Mouse (Mus musculus): ENCODE measurements around the gene Rin3. TPM values are rescaled to one million over a fixed set of nuclear protein-coding genes. Genes with fewer than 3 reads are reported as not detected.

The Rin3 gene
- polyA plus RNA-seq, 1 experiment from 2014 or later, result 2.8 TPM

DNA sequence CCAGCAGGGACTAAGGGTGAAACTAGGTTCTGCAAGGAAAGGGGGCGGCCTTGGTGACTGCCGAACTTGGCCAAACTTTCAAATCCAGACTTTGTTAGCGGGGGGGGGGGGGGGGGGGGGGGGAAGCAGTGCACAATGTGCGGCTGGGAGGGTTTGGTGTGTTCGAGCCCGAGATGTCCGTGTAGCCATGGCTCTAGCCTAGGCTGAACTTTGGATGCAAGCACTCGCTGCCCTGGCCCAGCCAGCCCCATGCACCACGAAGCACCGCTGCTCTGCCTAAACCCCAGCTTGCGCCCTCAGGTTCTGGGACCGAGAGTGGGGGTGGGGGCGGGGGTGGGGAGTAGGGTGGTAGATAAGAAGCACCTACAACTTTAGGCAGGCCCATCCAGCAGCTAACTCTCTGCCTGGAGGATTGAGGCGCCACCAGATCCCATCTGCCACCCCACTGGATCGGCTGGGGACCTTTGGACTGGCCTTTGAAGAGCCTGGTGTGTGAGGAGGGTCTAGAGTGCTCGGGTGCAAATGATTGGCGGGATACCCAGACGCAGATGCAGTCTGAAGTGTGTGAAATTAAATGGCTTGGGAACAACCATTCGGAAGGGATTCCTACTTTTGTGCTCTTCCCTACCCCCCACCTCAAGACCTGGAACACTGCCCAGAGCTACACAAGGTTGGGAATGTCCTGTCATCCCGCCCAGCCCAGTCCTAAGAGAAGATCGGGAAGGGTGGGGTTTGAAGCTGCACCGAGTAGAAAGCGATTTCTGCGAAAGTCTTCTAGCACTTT, 827 bp downstream of the Rin3 start:
- whole genome bisulfite sequencing, result 9% methylated on average over 23 of the region's 24 CpGs
- peak overlapping the region; percentile 55 for H3K9ac ChIP-seq
- peak overlapping the region; percentile 30; the same call in 1 of the 2 replicates for H3K27ac ChIP-seq (replicated peaks)
- peak; percentile 50; the same call in 1 of the 2 replicates for ATAC-seq (ENCODE audit: low FRiP score, low read depth)
- H3K9me3 ChIP-seq, result no peaks in the 10 kb centered on the region
- H3K4me3 ChIP-seq, result peak overlapping the region; percentile 56
- H3K4me1 ChIP-seq (replicated peaks), result peaks cover 34% of the 10 kb centered on the region
- peak overlapping the region; percentile 100 for H3K4me2 ChIP-seq
- H3K36me3 ChIP-seq, result no peaks in the 10 kb centered on the region
- 0 out of 2 replicates have a peak, but pooled peaks cover 3% of the 10 kb centered on the region for H3K27me3 ChIP-seq

GRCm38 (mm10) chr12:102284267-102284610, 1.4 kb downstream of the Rin3 start:
- no peak for ATAC-seq (ENCODE audit: low FRiP score, low read depth)
- 0 out of 2 replicates have a peak overlapping the region, but pooled peaks have one; percentile 13 for H3K27ac ChIP-seq (replicated peaks)
- peak overlapping the region; percentile 100 for H3K4me2 ChIP-seq
- H3K36me3 ChIP-seq, result no peaks in the 10 kb centered on the region
- H3K4me1 ChIP-seq (replicated peaks), result peaks cover 34% of the 10 kb centered on the region
- WGBS, result 32% methylated on average over 9 of the region's 9 CpGs
- H3K9ac ChIP-seq, result no peak overlapping the region
- peak overlapping the region; percentile 56; the same call in 1 of the 2 replicates for H3K4me3 ChIP-seq
- no peaks in the 10 kb centered on the region for H3K9me3 ChIP-seq
- 0 out of 2 replicates have a peak, but pooled peaks cover 3% of the 10 kb centered on the region for H3K27me3 ChIP-seq

GRCm38 (mm10) chr12:102284618-102285159, 1.8 kb downstream of the Rin3 start:
- H3K27me3 ChIP-seq, result 0 out of 2 replicates have a peak, but pooled peaks cover 3% of the 10 kb centered on the region
- 43% methylated on average over 3 of the region's 3 CpGs for WGBS
- no peak overlapping the region for H3K9ac ChIP-seq
- H3K4me2 ChIP-seq, result peak overlapping the region; percentile 100
- ATAC-seq (ENCODE audit: low FRiP score, low read depth), result no peak
- H3K36me3 ChIP-seq, result no peaks in the 10 kb centered on the region
- no peak overlapping the region for H3K4me3 ChIP-seq
- 0 out of 2 replicates have a peak overlapping the region, but pooled peaks have one; percentile 13 for H3K27ac ChIP-seq (replicated peaks)
- H3K9me3 ChIP-seq, result no peaks in the 10 kb centered on the region
- H3K4me1 ChIP-seq (replicated peaks), result peaks cover 34% of the 10 kb centered on the region

DNA sequence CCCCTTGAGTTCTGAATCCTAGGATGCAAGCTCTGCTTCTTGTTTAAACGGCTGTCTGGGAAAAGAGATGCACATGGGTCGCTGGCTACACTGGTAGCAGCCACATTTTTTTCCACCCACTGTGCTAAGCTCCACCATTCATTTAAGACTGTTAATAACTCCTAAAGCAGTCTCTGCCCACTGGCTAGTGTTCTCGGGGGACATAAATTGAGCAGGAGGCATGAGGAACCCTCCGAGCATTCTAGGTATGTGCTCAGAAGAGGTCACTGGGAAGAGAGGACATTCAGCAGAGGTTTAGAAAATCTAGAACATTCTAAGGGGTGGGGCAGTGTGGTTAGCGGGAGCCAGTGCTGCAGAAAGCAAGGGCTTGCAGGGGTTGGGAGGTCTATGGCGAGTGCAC, 2.5 kb downstream of the Rin3 start:
- no peak for ATAC-seq (ENCODE audit: low FRiP score, low read depth)
- WGBS, result 71% methylated on average over 6 of the region's 6 CpGs
- no peaks in the 10 kb centered on the region for H3K36me3 ChIP-seq
- H3K9me3 ChIP-seq, result no peaks in the 10 kb centered on the region
- peaks cover 34% of the 10 kb centered on the region for H3K4me1 ChIP-seq (replicated peaks)
- no peak overlapping the region for H3K4me3 ChIP-seq
- H3K27ac ChIP-seq (replicated peaks), result no peak overlapping the region
- H3K27me3 ChIP-seq, result 0 out of 2 replicates have a peak, but pooled peaks cover 3% of the 10 kb centered on the region
- H3K4me2 ChIP-seq, result no peak overlapping the region
- no peak overlapping the region for H3K9ac ChIP-seq

DNA sequence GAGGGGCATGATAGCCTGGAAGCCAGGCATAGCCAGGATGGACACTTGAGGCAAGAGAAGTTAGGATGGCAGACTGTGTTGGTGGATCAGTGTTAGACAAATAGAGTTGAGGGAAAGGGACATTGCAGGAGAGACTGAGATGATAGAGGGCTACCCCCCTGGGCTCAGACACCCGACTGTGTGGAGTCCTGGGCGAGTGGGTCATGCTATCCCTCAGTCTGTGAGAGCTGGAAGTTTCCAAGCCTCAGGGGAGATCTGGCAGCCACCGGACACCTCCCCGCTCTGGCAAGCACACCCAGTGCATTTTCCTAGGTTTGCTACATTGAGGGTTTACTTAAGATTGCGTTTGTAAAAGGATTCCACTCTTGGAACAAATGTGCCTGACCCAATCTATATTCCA, 2.9 kb downstream of the Rin3 start:
- no peak for ATAC-seq (ENCODE audit: low FRiP score, low read depth)
- 0 out of 2 replicates have a peak, but pooled peaks cover 3% of the 10 kb centered on the region for H3K27me3 ChIP-seq
- no peak overlapping the region for H3K4me3 ChIP-seq
- no peak overlapping the region for H3K4me2 ChIP-seq
- no peak overlapping the region for H3K27ac ChIP-seq (replicated peaks)
- no peaks in the 10 kb centered on the region for H3K36me3 ChIP-seq
- peaks cover 34% of the 10 kb centered on the region for H3K4me1 ChIP-seq (replicated peaks)
- no peaks in the 10 kb centered on the region for H3K9me3 ChIP-seq
- WGBS, result 79% methylated on average over 5 of the region's 5 CpGs
- no peak overlapping the region for H3K9ac ChIP-seq

DNA sequence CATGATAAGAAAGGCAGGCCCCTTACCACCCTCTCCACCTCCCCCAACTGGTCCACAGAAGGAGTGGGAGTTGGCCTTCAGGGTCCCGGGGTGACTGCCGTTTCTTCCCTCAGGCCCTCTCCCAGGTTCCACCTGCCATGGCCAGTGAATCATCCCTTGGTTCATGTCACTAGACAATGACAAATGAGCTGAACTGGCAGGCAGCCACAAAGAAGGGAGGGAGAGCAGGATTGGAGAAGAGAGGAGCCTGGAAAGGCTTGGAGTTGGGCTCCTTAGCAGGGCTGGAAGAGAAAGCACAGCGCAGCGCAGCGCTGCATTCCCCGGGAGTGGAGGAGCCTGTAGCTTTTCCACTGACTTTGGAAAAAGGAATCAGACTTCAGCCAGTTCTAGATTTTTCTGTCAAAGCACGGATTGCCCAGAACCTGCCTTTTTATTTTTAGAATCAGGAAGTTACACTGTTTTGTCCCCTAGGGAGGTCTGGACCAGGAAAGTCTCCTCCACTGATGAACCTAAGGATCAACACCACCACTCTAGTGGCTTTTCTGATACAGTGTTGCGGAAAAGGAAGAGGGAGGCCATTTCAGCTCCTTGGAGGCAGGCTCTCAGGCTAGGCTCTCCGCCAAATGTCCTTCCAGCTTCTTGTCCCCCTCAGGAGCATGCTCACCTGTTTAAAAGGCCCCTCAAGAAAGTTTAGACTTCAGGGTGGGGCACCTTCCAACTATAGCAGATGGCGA, 4.0 kb downstream of the Rin3 start:
- peaks cover 34% of the 10 kb centered on the region for H3K4me1 ChIP-seq (replicated peaks)

DNA sequence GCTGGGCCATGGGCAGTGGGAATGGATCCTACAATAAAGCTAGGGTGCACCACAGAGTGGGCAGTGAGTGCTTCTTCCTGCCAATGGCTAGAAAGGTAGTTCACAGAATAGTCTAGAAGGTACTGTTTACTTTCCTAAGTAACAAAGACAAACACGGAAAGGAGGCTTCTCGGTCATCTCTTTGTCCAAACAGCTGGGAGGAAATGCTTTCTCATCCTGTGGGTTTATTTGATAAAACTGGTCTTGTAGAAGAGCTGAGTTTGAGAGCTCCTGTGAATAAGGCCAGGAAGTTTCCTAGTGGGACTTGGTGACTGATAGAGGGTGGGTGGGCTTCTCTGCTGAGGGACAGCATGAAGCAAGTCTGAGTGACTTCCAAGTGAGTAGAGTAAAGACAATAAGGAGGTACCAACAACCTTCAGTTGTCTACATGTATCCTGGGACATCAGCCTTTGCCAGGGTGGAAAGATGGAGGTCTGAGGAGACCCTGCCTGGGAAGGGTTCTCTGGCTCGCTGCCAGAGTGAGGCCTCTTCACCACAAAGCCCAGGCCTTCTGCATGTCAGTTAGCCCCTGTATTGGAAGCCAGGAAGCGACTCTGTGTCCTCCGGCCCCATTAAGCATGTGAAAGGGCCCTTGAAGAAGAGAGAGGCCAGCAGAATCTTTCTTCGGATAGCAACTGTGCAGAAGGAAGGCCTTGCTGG, 5.2 kb downstream of the Rin3 start:
- no peak overlapping the region for H3K9ac ChIP-seq
- no peaks in the 10 kb centered on the region for H3K27me3 ChIP-seq
- no peak overlapping the region for H3K27ac ChIP-seq (replicated peaks)
- no peaks in the 10 kb centered on the region for H3K36me3 ChIP-seq
- WGBS, result 65% methylated on average over 6 of the region's 6 CpGs
- no peaks in the 10 kb centered on the region for H3K9me3 ChIP-seq
- no peak overlapping the region for H3K4me3 ChIP-seq
- H3K4me2 ChIP-seq, result no peak overlapping the region
- no peak for ATAC-seq (ENCODE audit: low FRiP score, low read depth)
- peaks cover 27% of the 10 kb centered on the region for H3K4me1 ChIP-seq (replicated peaks)

More for the DNA sequence above, 4.0 kb downstream of the Rin3 start:
- Histone ChIP-seq H3K9ac (no peak overlapping the region), H3K9me3 (no peaks in the 10 kb centered on the region), H3K36me3 (no peaks in the 10 kb centered on the region), H3K27ac (replicated peaks) (peak overlapping the region; percentile 44; the same call in 1 of the 2 replicates), H3K4me3 (no peak overlapping the region), H3K27me3 (0 out of 2 replicates have a peak, but pooled peaks cover 3% of the 10 kb centered on the region), H3K4me2 (no peak overlapping the region)
- ATAC-seq (ENCODE audit: low FRiP score, low read depth), result peak; percentile 21; the same call in 1 of the 2 replicates
- 54% methylated on average over 10 of the region's 10 CpGs for WGBS

GRCm38 (mm10) chr12:102288846-102289245, 6.0 kb downstream of the Rin3 start:
- Histone ChIP-seq H3K36me3 (no peaks in the 10 kb centered on the region), H3K9ac (no peak overlapping the region), H3K9me3 (no peaks in the 10 kb centered on the region), H3K27ac (replicated peaks) (no peak overlapping the region), H3K4me2 (no peak overlapping the region), H3K4me3 (no peak overlapping the region), H3K4me1 (replicated peaks) (peaks cover 19% of the 10 kb centered on the region), H3K27me3 (no peaks in the 10 kb centered on the region)
- ATAC-seq (ENCODE audit: low FRiP score, low read depth), result no peak
- WGBS, result 26% methylated on average over 2 of the region's 2 CpGs

GRCm38 (mm10) chr12:102289568-102289967, 6.7 kb downstream of the Rin3 start:
- Histone ChIP-seq H3K9ac (no peak overlapping the region), H3K27me3 (no peaks in the 10 kb centered on the region), H3K4me3 (no peak overlapping the region), H3K4me2 (no peak overlapping the region), H3K27ac (replicated peaks) (no peak overlapping the region), H3K4me1 (replicated peaks) (peaks cover 16% of the 10 kb centered on the region), H3K36me3 (no peaks in the 10 kb centered on the region), H3K9me3 (no peaks in the 10 kb centered on the region)
- WGBS, result 84% methylated on average over 1 of the region's 1 CpGs
- no peak for ATAC-seq (ENCODE audit: low FRiP score, low read depth)

DNA sequence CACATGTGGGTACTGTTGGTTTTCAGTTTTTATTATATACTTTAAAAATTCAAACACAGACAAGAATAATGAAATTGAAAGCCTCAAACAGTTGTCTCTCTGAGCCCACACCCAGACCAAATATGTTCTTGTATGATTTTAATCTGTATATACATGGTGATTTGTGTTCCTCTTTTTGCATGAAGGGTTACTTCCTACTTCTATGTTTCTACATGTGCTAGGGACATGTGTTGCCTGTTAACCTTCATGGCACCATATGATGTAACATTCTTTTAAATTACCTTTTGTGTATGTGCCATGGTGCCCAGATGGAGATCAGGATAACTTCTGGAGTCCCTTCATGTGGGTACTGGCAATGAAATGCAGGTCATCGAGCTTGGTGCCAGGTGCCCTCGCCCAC, 7.8 kb downstream of the Rin3 start:
- H3K27me3 ChIP-seq, result no peaks in the 10 kb centered on the region
- 87% methylated on average over 2 of the region's 2 CpGs for WGBS
- no peak overlapping the region for H3K4me3 ChIP-seq
- no peaks in the 10 kb centered on the region for H3K36me3 ChIP-seq
- H3K4me1 ChIP-seq (replicated peaks), result peaks cover 16% of the 10 kb centered on the region
- H3K27ac ChIP-seq (replicated peaks), result no peak overlapping the region
- H3K9ac ChIP-seq, result no peak overlapping the region
- no peaks in the 10 kb centered on the region for H3K9me3 ChIP-seq
- ATAC-seq (ENCODE audit: low FRiP score, low read depth), result no peak
- H3K4me2 ChIP-seq, result no peak overlapping the region

DNA sequence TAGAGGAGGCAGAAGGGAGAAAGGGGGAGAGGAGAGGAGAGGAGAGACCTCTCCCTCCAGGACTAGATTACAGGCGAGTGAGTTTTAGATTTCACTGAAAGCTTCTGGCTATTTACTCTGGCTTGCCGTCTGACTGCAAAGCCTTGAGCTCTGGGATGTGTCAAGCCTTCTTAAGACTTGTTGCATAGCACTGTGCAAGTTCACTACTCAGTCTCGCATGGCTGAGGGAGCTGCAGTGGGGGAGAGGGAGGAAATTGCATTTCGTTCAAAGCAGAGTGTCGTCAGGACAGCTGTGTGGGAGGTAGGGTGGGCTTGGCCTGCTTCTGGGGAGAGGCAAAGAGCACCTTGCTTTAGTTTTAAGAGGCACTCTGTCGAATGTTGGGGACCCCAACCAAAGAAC, 8.8 kb downstream of the Rin3 start:
- Histone ChIP-seq H3K9ac (no peak overlapping the region), H3K36me3 (no peaks in the 10 kb centered on the region), H3K4me2 (no peak overlapping the region), H3K27ac (replicated peaks) (no peak overlapping the region), H3K4me1 (replicated peaks) (peaks cover 9% of the 10 kb centered on the region), H3K4me3 (no peak overlapping the region), H3K27me3 (no peaks in the 10 kb centered on the region), H3K9me3 (no peaks in the 10 kb centered on the region)
- WGBS, result 61% methylated on average over 6 of the region's 6 CpGs
- no peak for ATAC-seq (ENCODE audit: low FRiP score, low read depth)

Measured in hindbrain, embryonic 15.5 days (tissue).